Comparison of ENCODE assay signal across 14 mouse cellular contexts in genomic region chr7:34226846-34227245, GRCm38 (mm10). TPM values are rescaled to one million over a fixed set of nuclear protein-coding genes. Genes with fewer than 3 reads are reported as not detected.
DNase-seq lines count a peak whose midpoint lies in the region; ATAC-seq and TF ChIP-seq lines count a peak whose summit lies in the region.
"Had no signal": no experiment of that assay in that cellular context is flagged by ENCODE, and none has a peak within 500 bp of the region (broad histone marks: within the 10 kb centered on the region; RNA-seq: fewer than 3 reads in every experiment).

No protein-coding gene starts in this region.

- peaks cover 2% of the 10 kb centered on the region; the same call in 1 of the 2 replicates for H3K36me3 ChIP-seq in kidney, adult 2 months (ENCODE audit: control insufficient read depth, insufficient read depth, low read length)
- peaks cover 57% of the 10 kb centered on the region for H3K36me3 ChIP-seq in kidney, embryonic 16.5 days (ENCODE audit: insufficient read depth, low read length)
- no peaks in the 10 kb centered on the region for H3K36me3 ChIP-seq in testis, adult 2 months (ENCODE audit: control insufficient read depth, insufficient read depth, low read length)
- peaks cover 23% of the 10 kb centered on the region for H3K36me3 ChIP-seq in stomach, postnatal 0 days (ENCODE audit: control insufficient read depth, insufficient read depth, low read length)

- H3K27me3 ChIP-seq in kidney, adult 2 months (replicated peaks; ENCODE audit: control insufficient read depth, insufficient read depth, low read length) = no peaks in the 10 kb centered on the region
- H3K27me3 ChIP-seq in kidney, embryonic 16.5 days (ENCODE audit: insufficient read depth, low read length) = no peaks in the 10 kb centered on the region
- no peaks in the 10 kb centered on the region for H3K27me3 ChIP-seq in testis, adult 2 months (ENCODE audit: control insufficient read depth, insufficient read depth, low read length)
- H3K27me3 ChIP-seq in stomach, postnatal 0 days (ENCODE audit: control insufficient read depth, insufficient read depth, low read length) = no peaks in the 10 kb centered on the region
- H3K27me3 ChIP-seq: midbrain, embryonic 12.5 days had no signal

- no peak overlapping the region for H3K9ac ChIP-seq in kidney, embryonic 16.5 days (replicated peaks; ENCODE audit: low read length)
- H3K9ac ChIP-seq in stomach, postnatal 0 days (ENCODE audit: low read length) = no peak overlapping the region; the same call in 1 of the 2 replicates
- H3K9ac ChIP-seq: midbrain, embryonic 12.5 days had no signal

- no peak overlapping the region for H3K4me2 ChIP-seq in kidney, embryonic 16.5 days (replicated peaks; ENCODE audit: low read depth, low read length)
- no peak overlapping the region for H3K4me2 ChIP-seq in stomach, postnatal 0 days (replicated peaks; ENCODE audit: low read depth)
- H3K4me2 ChIP-seq: midbrain, embryonic 12.5 days had no signal

- no peak for DNase-seq in gastrocnemius, adult 2 months
- DNase-seq in gastrocnemius, postnatal 10 days = no peak
- no peak for DNase-seq in kidney, adult 2 months
- no peak for DNase-seq in testis, postnatal 10 days (ENCODE audit: low spot score)
- peak; percentile 28 for DNase-seq in stomach, postnatal 0 days (ENCODE audit: low spot score)
- no peak for DNase-seq in gastrocnemius, postnatal 25 days
- DNase-seq: kidney, adult 8-10 months; lung, adult 18-20 months; thymus, postnatal 4 days had no signal

- intact Hi-C loops in gastrocnemius, adult 2 months (cut with DNase I) = no loop called here

- 82% methylated on average over 12 of the region's 12 CpGs for WGBS in kidney, adult 2 months
- WGBS in kidney, embryonic 16.5 days = 88% methylated on average over 12 of the region's 12 CpGs
- WGBS in stomach, postnatal 0 days = 81% methylated on average over 12 of the region's 12 CpGs

- H3K4me1 ChIP-seq in kidney, adult 2 months (ENCODE audit: control insufficient read depth, insufficient read depth, low read length) = peaks cover 2% of the 10 kb centered on the region; the same call in 1 of the 2 replicates
- peaks cover 33% of the 10 kb centered on the region for H3K4me1 ChIP-seq in kidney, embryonic 16.5 days (ENCODE audit: insufficient read depth, low read length)
- H3K4me1 ChIP-seq in testis, adult 2 months (ENCODE audit: control insufficient read depth, insufficient read depth, low read length) = peaks cover 6% of the 10 kb centered on the region
- 0 out of 2 replicates have a peak, but pooled peaks cover 3% of the 10 kb centered on the region for H3K4me1 ChIP-seq in stomach, postnatal 0 days (replicated peaks; ENCODE audit: control insufficient read depth, insufficient read depth)

- no peaks in the 10 kb centered on the region for H3K9me3 ChIP-seq in kidney, embryonic 16.5 days (ENCODE audit: low read length)
- no peaks in the 10 kb centered on the region for H3K9me3 ChIP-seq in stomach, postnatal 0 days (ENCODE audit: control insufficient read depth, low read length)
- H3K9me3 ChIP-seq: midbrain, embryonic 12.5 days had no signal

- peak overlapping the region; percentile 92 for H3K4me3 ChIP-seq in gastrocnemius, adult 2 months
- no peak overlapping the region for H3K4me3 ChIP-seq in kidney, adult 2 months (ENCODE audit: insufficient read depth, low read depth, low read length)
- H3K4me3 ChIP-seq in kidney, embryonic 16.5 days (ENCODE audit: low read length) = no peak overlapping the region
- H3K4me3 ChIP-seq in testis, adult 2 months (ENCODE audit: control insufficient read depth, low read depth, low read length) = peak overlapping the region; percentile 63
- no peak overlapping the region for H3K4me3 ChIP-seq in stomach, postnatal 0 days (ENCODE audit: low read depth, low read length)
- H3K4me3 ChIP-seq: hindbrain, embryonic 10.5 days; midbrain, embryonic 12.5 days had no signal

- TF ChIP-seq CTCF in gastrocnemius, adult 2 months (IDR thresholded peaks at IDR 0.05) = peak; percentile 36
- peak; percentile 41 for TF ChIP-seq CTCF in kidney, adult 2 months (conservative IDR thresholded peaks at IDR 0.05; ENCODE audit: insufficient read depth, insufficient read length, low read depth, low read length)
- no peak; the same call in 1 of the 2 replicates for TF ChIP-seq CTCF in testis, adult 2 months (IDR thresholded peaks at IDR 0.05; ENCODE audit: control insufficient read depth, insufficient read depth, insufficient replicate concordance, low read depth, low read length)
- TF ChIP-seq CTCF in stomach, postnatal 0 days (IDR thresholded peaks at IDR 0.05; ENCODE audit: low read depth) = peak; percentile 46; the same call in 1 of the 2 replicates

- no peak for TF ChIP-seq POLR2A in kidney, adult 2 months (IDR thresholded peaks at IDR 0.05; ENCODE audit: low read depth, low read length)
- TF ChIP-seq POLR2A in testis, adult 2 months (IDR thresholded peaks at IDR 0.05; ENCODE audit: control insufficient read depth, low read depth, low read length) = no peak

- peak overlapping the region; percentile 99 for H3K27ac ChIP-seq in gastrocnemius, adult 2 months
- no peak overlapping the region for H3K27ac ChIP-seq in kidney, adult 2 months (ENCODE audit: insufficient read depth, low read depth, low read length)
- no peak overlapping the region for H3K27ac ChIP-seq in kidney, embryonic 16.5 days (ENCODE audit: low read length)
- H3K27ac ChIP-seq in testis, adult 2 months (ENCODE audit: control insufficient read depth, insufficient read depth, low read depth, low read length) = no peak overlapping the region
- H3K27ac ChIP-seq in stomach, postnatal 0 days (replicated peaks) = no peak overlapping the region
- H3K27ac ChIP-seq: hindbrain, embryonic 10.5 days; midbrain, embryonic 12.5 days had no signal

- no peak for TF ChIP-seq EP300 in stomach, postnatal 0 days (optimal IDR thresholded peaks at IDR 0.05)

- no peak for ATAC-seq in kidney, embryonic 16.5 days (ENCODE audit: low FRiP score, low TSS enrichment)
- no peak for ATAC-seq in stomach, postnatal 0 days (ENCODE audit: low FRiP score, low TSS enrichment)

RNA-seq across cellular contexts. Expression of gene Gpi1, which starts 3.3 kb away (rescaled TPM):
- 1,000 to 10,000 TPM in 1 of 2 experiments, 100 to 1,000 TPM in 1; 882 to 1,223 TPM for total RNA-seq in gastrocnemius, adult 2 months (2021)
- 100 to 1,000 TPM; 954 to 962 TPM for total RNA-seq in gastrocnemius, postnatal 10 days (2021)
- 413 and 444 TPM in 2 replicates for polyA plus RNA-seq in kidney, adult 2 months (2012; rRNA removed)
- polyA plus RNA-seq in kidney, embryonic 16.5 days (2015; fragmentation: Nextera tagmentation; extraction: Ambion mirVana) = 424 and 436 TPM in 2 replicates
- 456 and 474 TPM in 2 replicates for polyA plus RNA-seq in testis, adult 2 months (2012; rRNA removed)
- polyA plus RNA-seq in stomach, postnatal 0 days (2015; fragmentation: Nextera tagmentation; extraction: Ambion mirVana) = 235 and 244 TPM in 2 replicates
- total RNA-seq in gastrocnemius, postnatal 25 days (2021) = 1,000 to 10,000 TPM in 1 of 2 experiments, 100 to 1,000 TPM in 1; 948 to 1,062 TPM

RNA-seq across cellular contexts. Expression of gene Gm6096, which starts 24.0 kb away (rescaled TPM):
- total RNA-seq in gastrocnemius, adult 2 months (2021) = not detected
- total RNA-seq in gastrocnemius, postnatal 10 days (2021) = not detected
- not detected in 2 replicates for polyA plus RNA-seq in kidney, adult 2 months (2012; rRNA removed)
- 0.45 and 0.51 TPM in 2 replicates for polyA plus RNA-seq in kidney, embryonic 16.5 days (2015; fragmentation: Nextera tagmentation; extraction: Ambion mirVana)
- polyA plus RNA-seq in testis, adult 2 months (2012; rRNA removed) = not detected in 2 replicates
- not detected in 2 replicates for polyA plus RNA-seq in stomach, postnatal 0 days (2015; fragmentation: Nextera tagmentation; extraction: Ambion mirVana)
- not detected for total RNA-seq in gastrocnemius, postnatal 25 days (2021)
- total RNA-seq: layer of hippocampus, postnatal 14 days had no signal
- polyA plus RNA-seq: hindbrain, embryonic 10.5 days had no signal

RNA-seq across cellular contexts. Expression of gene Pdcd2l, which starts 30.4 kb away (rescaled TPM):
- 10 to 100 TPM; 13.8 to 19.2 TPM for total RNA-seq in gastrocnemius, adult 2 months (2021)
- 10 to 100 TPM; 19.5 to 23.2 TPM for total RNA-seq in gastrocnemius, postnatal 10 days (2021)
- polyA plus RNA-seq in kidney, adult 2 months (2012; rRNA removed) = 22.8 and 25.1 TPM in 2 replicates
- polyA plus RNA-seq in kidney, embryonic 16.5 days (2015; fragmentation: Nextera tagmentation; extraction: Ambion mirVana) = 70.4 and 77.0 TPM in 2 replicates
- 32.1 and 34.1 TPM in 2 replicates for polyA plus RNA-seq in testis, adult 2 months (2012; rRNA removed)
- 30.4 and 34.6 TPM in 2 replicates for polyA plus RNA-seq in stomach, postnatal 0 days (2015; fragmentation: Nextera tagmentation; extraction: Ambion mirVana)
- 10 to 100 TPM; 14.3 to 15.9 TPM for total RNA-seq in gastrocnemius, postnatal 25 days (2021)

RNA-seq across cellular contexts. Expression of gene Uba2, which starts 57.4 kb away (rescaled TPM):
- total RNA-seq in gastrocnemius, adult 2 months (2021) = 10 to 100 TPM; 33.4 to 38.7 TPM
- total RNA-seq in gastrocnemius, postnatal 10 days (2021) = 10 to 100 TPM; 47.2 to 55.3 TPM
- 28.4 and 32.7 TPM in 2 replicates for polyA plus RNA-seq in kidney, adult 2 months (2012; rRNA removed)
- 212 and 216 TPM in 2 replicates for polyA plus RNA-seq in kidney, embryonic 16.5 days (2015; fragmentation: Nextera tagmentation; extraction: Ambion mirVana)
- polyA plus RNA-seq in testis, adult 2 months (2012; rRNA removed) = 56.6 and 57.1 TPM in 2 replicates
- polyA plus RNA-seq in stomach, postnatal 0 days (2015; fragmentation: Nextera tagmentation; extraction: Ambion mirVana) = 80.4 and 80.5 TPM in 2 replicates
- total RNA-seq in gastrocnemius, postnatal 25 days (2021) = 10 to 100 TPM; 32.4 to 36.7 TPM

Comparison
In these comparisons a context has a peak if more than half of its experiments do, and no peak if none do; other contexts are left out.
1. H3K4me3 ChIP-seq: peak in gastrocnemius, adult 2 months (single experiment) and testis, adult 2 months (single experiment); none in kidney, adult 2 months (single experiment), kidney, embryonic 16.5 days (single experiment) and stomach, postnatal 0 days (single experiment).